Mouse (Mus musculus) G1E (cell line): ENCODE data around the gene Pik3r1. TPM values are rescaled to one million over a fixed set of nuclear protein-coding genes. Genes with fewer than 3 reads are reported as not detected.

Experiments
- ATAC-seq: 2 replicates; pipeline ENCODE4 v1.8.0; 2016; ENCODE audit warnings: mild to moderate bottlenecking; ENCODE audit not compliant: insufficient number of reproducible peaks, poor library complexity, low FRiP score, severe bottlenecking; ENCODE audit errors: extremely low read depth
- DNase-seq: peaks from one replicate; pipeline ENCODE4 v3.0.0; 2012; ENCODE audit warnings: low spot score
- H3K27me3 ChIP-seq: 2 replicates; pipeline ENCODE4 v1.6.1; 2012; ENCODE audit warnings: mild to moderate bottlenecking, low read length, inconsistent platforms; ENCODE audit not compliant: insufficient read depth
- H3K36me3 ChIP-seq: replicated peaks from 2 replicates; pipeline ENCODE3; 2012; ENCODE audit warnings: mild to moderate bottlenecking, inconsistent platforms
- H3K4me1 ChIP-seq: 2 replicates; pipeline ENCODE4 v1.6.1; 2012; ENCODE audit warnings: low read depth, low read length, inconsistent platforms, mixed read lengths; ENCODE audit not compliant: insufficient read depth
- H3K4me3 ChIP-seq: 2 replicates; pipeline ENCODE4 v1.5.1; 2012; ENCODE audit warnings: low read depth, mild to moderate bottlenecking, inconsistent platforms, low read length, moderate library complexity, mixed read lengths
- H3K9me3 ChIP-seq: replicated peaks from 2 replicates; pipeline ENCODE4 v1.6.1; 2012; ENCODE audit warnings: inconsistent platforms
- CTCF ChIP-seq: IDR thresholded peaks from 2 replicates; pipeline ENCODE4 v1.5.1; 2012; ENCODE audit warnings: low read depth, low read length, inconsistent platforms, mixed read lengths
- GATA1 ChIP-seq: IDR thresholded peaks from 2 replicates; pipeline ENCODE4 v1.6.1; 2012; ENCODE audit warnings: borderline replicate concordance, low read length, inconsistent platforms, mixed read lengths
- GATA2 ChIP-seq: IDR thresholded peaks from 2 replicates; pipeline ENCODE4 v1.6.1; 2012; ENCODE audit warnings: low read depth, low read length, inconsistent platforms, borderline replicate concordance
- POLR2AphosphoS5 ChIP-seq: IDR thresholded peaks from 2 replicates; pipeline ENCODE4 v1.6.1; 2012; ENCODE audit warnings: low read depth, low read length, inconsistent platforms; ENCODE audit not compliant: insufficient replicate concordance
- TAL1 ChIP-seq: conservative IDR thresholded peaks from 2 replicates; pipeline ENCODE4 v1.6.1; 2012; ENCODE audit warnings: low read depth, low read length, inconsistent platforms, mixed read lengths
- polyA plus RNA-seq: library from polyadenylated mRNA; stranded (reverse); fragments of >175 nt; gene quantifications from 2 replicates; pipeline ENCODE4 v1.2.3, GENCODE M21; 2012
- total RNA-seq, 2 experiments: library from RNA; stranded (forward) in 1 of 2; stranded (reverse) in 1 of 2; fragments of 200-1000 nt in 1 of 2; fragments of >200 nt in 1 of 2; fragmentation: Nextera tagmentation in 1 of 2; gene quantifications; 2 replicates each; pipeline ENCODE4 v1.2.3; 2014 to 2017

Pik3r1 gene
- total and polyA plus RNA-seq, 3 experiments, result 9.3 to 150 (median 111) TPM

DNA sequence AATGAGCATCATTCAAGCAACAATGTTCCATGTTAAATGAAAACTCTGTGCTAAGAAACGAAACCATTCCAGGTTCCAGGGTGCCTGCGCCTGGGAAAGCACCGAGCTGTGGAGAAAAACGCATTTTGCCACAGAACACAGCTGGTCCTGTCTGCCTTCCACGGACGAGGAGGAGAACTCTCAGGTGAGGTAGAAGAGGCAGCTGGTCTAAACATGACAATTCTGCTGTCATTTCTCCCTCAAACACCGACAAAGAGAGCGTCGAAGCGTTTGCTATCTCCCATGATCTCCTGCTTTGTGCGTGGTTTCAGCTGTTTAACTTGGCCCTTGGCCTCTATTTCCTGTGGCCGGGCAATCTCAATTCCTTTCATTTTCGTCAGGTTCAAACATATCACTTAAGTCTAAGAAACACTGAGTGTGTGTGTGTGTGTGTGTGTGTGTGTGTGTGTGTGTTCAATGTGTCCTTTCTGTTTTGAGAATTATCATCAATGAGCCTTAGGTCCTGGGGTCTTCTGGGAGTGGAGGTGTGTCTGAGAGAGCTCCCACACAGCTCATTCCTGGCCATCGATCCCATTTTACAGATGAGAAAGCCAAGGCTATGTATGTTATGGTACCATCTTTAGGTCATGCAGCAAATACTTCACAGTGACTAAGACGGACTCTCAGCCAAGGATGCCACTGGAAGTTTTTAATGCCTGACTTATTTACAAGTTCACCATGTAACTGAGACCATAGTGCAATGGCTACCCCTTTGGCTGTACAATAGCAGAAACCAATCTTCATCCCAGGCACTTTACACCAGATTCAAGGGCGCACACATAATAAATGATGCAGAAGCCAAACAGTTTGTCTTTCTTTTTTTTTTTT, 31.3 kb downstream of the Pik3r1 start:
- ATAC-seq (no peak), DNase-seq (no peak)
- Histone ChIP-seq H3K9me3 (no peaks in the 10 kb centered on the region), H3K4me3 (no peak overlapping the region), H3K4me1 (peaks cover 67% of the 10 kb centered on the region), H3K36me3 (peaks cover 58% of the 10 kb centered on the region), H3K27me3 (no peaks in the 10 kb centered on the region)
- TF ChIP-seq GATA1 (no peak), GATA2 (no peak), TAL1 (no peak), POLR2AphosphoS5 (no peak), CTCF (no peak)

DNA sequence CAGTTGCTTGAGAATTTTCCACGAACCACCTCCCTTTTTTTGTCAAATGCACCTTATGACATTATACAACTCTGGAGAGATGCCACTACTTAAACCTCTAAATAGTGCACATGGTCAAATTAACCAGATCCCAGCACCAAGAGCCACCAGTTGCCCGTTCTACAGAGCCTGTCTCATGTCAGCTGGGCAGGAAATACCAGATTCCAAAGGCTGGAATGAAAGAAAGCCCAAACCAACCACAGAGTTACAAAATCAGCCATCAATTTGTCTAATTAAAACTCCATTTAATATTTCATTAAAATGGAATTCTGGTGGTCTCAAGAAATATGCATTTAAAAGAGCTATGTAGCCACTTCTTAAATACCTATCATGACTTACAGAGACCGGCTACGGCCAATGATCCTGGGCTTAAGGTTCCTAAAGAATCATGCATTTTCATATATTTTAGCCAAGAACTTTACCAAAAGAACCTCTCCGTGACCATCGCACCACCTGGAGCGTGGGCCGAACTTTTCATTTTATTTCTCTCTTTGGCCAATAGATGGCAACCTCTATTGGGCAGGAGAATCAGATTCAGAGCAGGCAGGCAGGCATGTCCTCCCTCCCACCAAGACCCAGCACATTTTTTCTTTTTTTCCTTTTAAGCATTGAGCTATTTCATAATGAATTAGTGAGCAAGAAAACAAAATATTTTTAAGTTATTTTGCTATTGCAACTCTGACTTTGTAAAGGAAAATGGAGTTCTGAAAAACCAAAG, 32.5 kb downstream of the Pik3r1 start:
- no peaks in the 10 kb centered on the region for H3K9me3 ChIP-seq
- peaks cover 62% of the 10 kb centered on the region for H3K4me1 ChIP-seq
- DNase-seq (no peak), ATAC-seq (peak; percentile 46; the same call in 1 of the 2 replicates)
- TF ChIP-seq GATA1 (no peak), TAL1 (no peak), CTCF (no peak), POLR2AphosphoS5 (no peak), GATA2 (no peak)
- H3K36me3 ChIP-seq, result peaks cover 54% of the 10 kb centered on the region
- no peaks in the 10 kb centered on the region for H3K27me3 ChIP-seq
- H3K4me3 ChIP-seq, result no peak overlapping the region

DNA sequence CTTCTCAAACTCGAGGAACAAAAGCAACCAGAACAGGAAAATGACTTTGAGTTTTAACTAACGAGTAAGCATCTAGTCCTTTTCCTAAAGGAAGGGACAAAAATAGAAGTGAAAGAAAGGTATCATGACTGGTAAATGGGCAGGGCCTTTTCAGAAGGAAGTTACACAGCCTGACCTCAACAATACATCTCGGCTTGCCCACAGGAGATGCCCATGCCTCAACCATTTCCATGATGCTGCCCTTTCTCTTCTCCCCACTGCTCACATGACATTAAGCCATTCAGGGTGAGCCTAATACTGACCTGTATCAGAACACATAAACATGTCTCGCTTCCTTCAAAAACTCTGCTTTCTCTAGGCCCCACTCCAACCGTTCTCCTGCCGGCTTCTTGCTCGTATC, 33.8 kb downstream of the Pik3r1 start:
- H3K27me3 ChIP-seq, result no peaks in the 10 kb centered on the region
- ATAC-seq, result no peak
- peaks cover 54% of the 10 kb centered on the region for H3K36me3 ChIP-seq
- TF ChIP-seq TAL1 (no peak), GATA1 (no peak), GATA2 (no peak), CTCF (no peak), POLR2AphosphoS5 (no peak)
- H3K9me3 ChIP-seq, result no peaks in the 10 kb centered on the region
- no peak for DNase-seq
- no peak overlapping the region for H3K4me3 ChIP-seq
- peaks cover 54% of the 10 kb centered on the region for H3K4me1 ChIP-seq

DNA sequence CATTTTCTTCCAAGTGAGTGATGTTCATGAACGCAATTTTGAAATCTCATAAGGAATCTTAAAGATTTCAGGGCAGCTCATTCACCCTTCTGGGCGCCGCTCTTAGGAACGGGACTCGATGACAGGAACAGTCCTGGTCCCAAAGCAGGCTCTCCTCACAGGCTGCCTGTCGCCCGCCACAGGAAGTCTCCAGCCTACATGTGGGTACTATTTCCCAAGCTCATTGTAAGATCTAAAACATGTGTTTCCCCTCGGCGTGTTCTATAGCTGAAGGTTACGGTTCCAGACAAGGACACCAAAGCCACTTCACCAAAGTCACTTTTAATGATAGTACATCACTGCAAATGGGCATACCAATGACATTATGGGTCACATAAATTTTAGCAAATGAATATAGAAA, 35.3 kb downstream of the Pik3r1 start:
- DNase-seq (no peak), ATAC-seq (no peak)
- Histone ChIP-seq H3K36me3 (peaks cover 57% of the 10 kb centered on the region), H3K4me3 (no peak overlapping the region), H3K4me1 (peaks cover 47% of the 10 kb centered on the region), H3K27me3 (no peaks in the 10 kb centered on the region), H3K9me3 (no peaks in the 10 kb centered on the region)
- TF ChIP-seq CTCF (no peak), GATA2 (no peak)

DNA sequence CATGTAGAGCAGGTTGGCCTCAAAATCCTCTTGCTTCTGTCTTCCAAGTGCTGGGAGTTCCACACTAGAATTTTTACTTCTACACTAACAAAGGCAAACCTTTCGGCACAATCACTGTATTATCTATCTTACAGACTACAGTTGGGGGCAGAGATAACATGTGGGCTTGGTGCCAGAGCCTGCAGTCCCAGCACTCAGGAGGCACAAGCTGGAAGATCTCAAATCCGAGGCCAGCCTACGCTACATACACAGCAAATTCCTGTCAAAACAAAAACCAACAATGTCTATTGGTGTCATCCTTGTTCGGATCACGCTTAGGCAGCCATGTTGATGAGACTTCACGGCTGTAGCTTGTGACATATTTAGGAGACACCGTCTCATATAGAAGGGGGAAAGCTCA, 36.2 kb downstream of the Pik3r1 start:
- TF ChIP-seq GATA2 (no peak), GATA1 (no peak), POLR2AphosphoS5 (no peak)
- DNase-seq (no peak), ATAC-seq (no peak)
- H3K36me3 ChIP-seq, result peaks cover 57% of the 10 kb centered on the region
- H3K4me3 ChIP-seq, result no peak overlapping the region
- no peaks in the 10 kb centered on the region for H3K9me3 ChIP-seq
- no peaks in the 10 kb centered on the region for H3K27me3 ChIP-seq
- H3K4me1 ChIP-seq, result peaks cover 42% of the 10 kb centered on the region

DNA sequence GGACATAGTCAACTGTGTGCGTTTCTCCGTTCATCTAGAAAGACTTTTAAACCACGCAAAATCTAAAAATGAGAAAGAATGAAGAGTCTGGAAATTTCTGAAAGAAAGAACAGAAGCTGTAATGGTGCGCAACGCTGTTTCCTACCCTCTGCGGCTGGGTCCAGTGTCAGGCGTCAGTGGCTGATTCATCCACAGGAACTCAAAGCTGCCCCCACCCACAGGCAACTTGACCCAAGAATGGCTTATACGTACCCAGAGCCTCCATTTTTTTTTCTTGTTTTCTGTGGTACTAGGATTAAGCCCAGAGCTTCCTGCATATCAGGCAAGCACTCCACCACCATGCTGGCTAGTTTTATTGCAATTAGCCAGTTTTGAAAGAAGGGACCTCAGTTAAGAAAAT, 37.7 kb downstream of the Pik3r1 start:
- Histone ChIP-seq H3K27me3 (no peaks in the 10 kb centered on the region), H3K4me1 (peaks cover 34% of the 10 kb centered on the region), H3K4me3 (no peak overlapping the region), H3K9me3 (no peaks in the 10 kb centered on the region), H3K36me3 (peaks cover 59% of the 10 kb centered on the region)
- no peak for TF ChIP-seq TAL1
- no peak for TF ChIP-seq GATA1
- TF ChIP-seq POLR2AphosphoS5, result no peak
- no peak for TF ChIP-seq CTCF
- TF ChIP-seq GATA2, result no peak
- no peak for ATAC-seq
- DNase-seq, result no peak
